Mouse (Mus musculus) hindbrain, embryonic 14.5 days (tissue): Measurements from ENCODE around the gene Usp28. TPM values are rescaled to one million over a fixed set of nuclear protein-coding genes. Genes with fewer than 3 reads are reported as not detected.

Experiments
- ATAC-seq: fragments of 200-750 bp; cut with Nextera tagmentation; 2 replicates; pipeline ENCODE4 v1.8.0; 2017; ENCODE audit warnings: moderate number of reproducible peaks, mild to moderate bottlenecking, moderate TSS enrichment, moderate library complexity; ENCODE audit not compliant: low FRiP score
- DNase-seq: peaks from one replicate; pipeline ENCODE4 v3.0.0-alpha.2; 2015; ENCODE audit warnings: low spot score
- H3K27ac ChIP-seq: fragments of 300-500 bp; sonication (generic); 2 replicates; pipeline ENCODE4 v1.5.1; 2014; ENCODE audit warnings: mild to moderate bottlenecking, moderate library complexity
- H3K27me3 ChIP-seq: fragments of 300-500 bp; sonication (generic); 2 replicates; pipeline ENCODE4 v1.6.1; 2014; ENCODE audit warnings: mild to moderate bottlenecking, low read length, mixed read lengths; ENCODE audit not compliant: control insufficient read depth, insufficient read depth
- H3K36me3 ChIP-seq: fragments of 300-500 bp; sonication (generic); replicated peaks from 2 replicates; pipeline ENCODE4 v1.6.1; 2014; ENCODE audit not compliant: control insufficient read depth, insufficient read depth
- H3K4me1 ChIP-seq: fragments of 300-500 bp; sonication (generic); replicated peaks from 2 replicates; pipeline ENCODE4 v1.6.1; 2014; ENCODE audit warnings: antibody characterized with exemption, low read length, mixed read lengths; ENCODE audit not compliant: control insufficient read depth, insufficient read depth
- H3K4me2 ChIP-seq: fragments of 300-500 bp; sonication (generic); replicated peaks from 2 replicates; pipeline ENCODE4 v1.6.1; 2014; ENCODE audit warnings: mild to moderate bottlenecking, moderate library complexity
- H3K4me3 ChIP-seq: fragments of 300-500 bp; sonication (generic); replicated peaks from 2 replicates; pipeline ENCODE4 v1.5.1; 2014; ENCODE audit warnings: mild to moderate bottlenecking, low read length
- H3K9ac ChIP-seq: fragments of 300-500 bp; sonication (generic); 2 replicates; pipeline ENCODE4 v1.6.1; 2014
- H3K9me3 ChIP-seq: fragments of 300-500 bp; sonication (generic); 2 replicates; pipeline ENCODE4 v1.6.1; 2016; ENCODE audit warnings: low read length; ENCODE audit not compliant: control insufficient read depth
- WGBS: fragments of 180-500 bp; shearing (Covaris S2); extraction: QIAGEN DNeasy Blood & Tissue Kit; methylation state at CpG from one replicate; pipeline ENCODE4 v1.1.7; 2014; 5-methylcytosine and 5-hydroxymethylcytosine counted together
- polyA plus RNA-seq: library from polyadenylated mRNA; unstranded; fragments of >200 nt; fragmentation: Nextera tagmentation; extraction: Ambion mirVana; gene quantifications from 2 replicates; pipeline ENCODE4 v1.2.1, GENCODE M21; 2014

The Usp28 gene
- polyA plus RNA-seq: 31.7 and 36.4 TPM in 2 replicates

- Histone ChIP-seq H3K4me2 (peak within 1 kb of the TSS; percentile 55), H3K4me3 (peak within 1 kb of the TSS; percentile 74), H3K36me3 (no peaks in the 10 kb centered on the region), H3K27ac (peak within 1 kb of the TSS; percentile 90), H3K9ac (peak within 1 kb of the TSS; percentile 67), H3K27me3 (no peaks in the 10 kb centered on the region), H3K4me1 (peaks cover 25% of the 10 kb centered on the region), H3K9me3 (no peaks in the 10 kb centered on the region)
- DNase-seq (peak; percentile 98), ATAC-seq (peak; percentile 95)
- WGBS: under 1% methylated on average over 81 of the region's 94 CpGs
Measured at GRCm38 (mm10) chr9:48984845-48985707, at the start of gene Usp28. Usp28 (plus strand) TSS chr9:48985375.

- ATAC-seq: no peak
- Histone ChIP-seq H3K27ac (no peak overlapping the region), H3K9me3 (no peaks in the 10 kb centered on the region), H3K27me3 (no peaks in the 10 kb centered on the region), H3K4me1 (no peaks in the 10 kb centered on the region), H3K4me3 (no peak overlapping the region), H3K4me2 (no peak overlapping the region), H3K36me3 (no peaks in the 10 kb centered on the region), H3K9ac (no peak overlapping the region)
- no peak for DNase-seq
- WGBS: 57% methylated on average over 1 of the region's 1 CpGs
Measured at GRCm38 (mm10) chr9:48942349-48942748, 42.8 kb upstream of the Usp28 start.

- 88% methylated on average over 4 of the region's 4 CpGs for WGBS
- no peak overlapping the region for H3K27ac ChIP-seq
- no peak for ATAC-seq
- H3K4me3 ChIP-seq: no peak overlapping the region
- H3K9me3 ChIP-seq: no peaks in the 10 kb centered on the region
- H3K9ac ChIP-seq: no peak overlapping the region
- H3K36me3 ChIP-seq: no peaks in the 10 kb centered on the region
- DNase-seq: no peak
- no peaks in the 10 kb centered on the region for H3K4me1 ChIP-seq
- H3K4me2 ChIP-seq: no peak overlapping the region
- H3K27me3 ChIP-seq: no peaks in the 10 kb centered on the region
Measured at GRCm38 (mm10) chr9:48947565-48947964, 37.6 kb upstream of the Usp28 start.

GRCm38 (mm10) chr9:48961314-48961713, 23.9 kb upstream of the Usp28 start:
- ATAC-seq: no peak
- peak overlapping the region; percentile 44 for H3K4me2 ChIP-seq
- no peak overlapping the region for H3K27ac ChIP-seq
- 19% methylated on average over 12 of the region's 12 CpGs for WGBS
- no peaks in the 10 kb centered on the region for H3K36me3 ChIP-seq
- peaks cover 10% of the 10 kb centered on the region; the same call in 1 of the 2 replicates for H3K4me1 ChIP-seq
- DNase-seq: no peak
- no peak overlapping the region for H3K9ac ChIP-seq
- no peaks in the 10 kb centered on the region for H3K27me3 ChIP-seq
- no peaks in the 10 kb centered on the region for H3K9me3 ChIP-seq
- peak overlapping the region; percentile 9; the same call in 1 of the 2 replicates for H3K4me3 ChIP-seq

DNA sequence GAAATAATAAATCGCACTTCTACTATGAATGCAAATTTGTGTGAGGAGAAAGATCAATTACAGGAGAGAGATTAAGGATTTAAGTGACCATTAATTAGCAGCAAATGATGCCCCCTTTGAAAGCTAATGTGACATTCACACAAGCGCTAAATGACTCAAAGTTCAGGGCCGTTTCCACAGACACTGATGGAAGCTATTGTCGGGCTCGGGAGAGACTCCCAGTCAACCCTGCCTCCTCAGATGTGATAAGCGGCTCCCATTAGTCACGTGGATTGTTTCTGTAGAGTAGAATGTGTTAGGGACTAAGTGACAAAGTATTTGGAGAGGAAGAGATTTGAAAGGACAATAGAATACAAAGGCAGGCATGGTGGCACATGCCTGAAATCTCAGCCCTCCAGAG, 23.0 kb upstream of the Usp28 start:
- Histone ChIP-seq H3K9me3 (no peaks in the 10 kb centered on the region), H3K27me3 (no peaks in the 10 kb centered on the region), H3K4me1 (peaks cover 10% of the 10 kb centered on the region; the same call in 1 of the 2 replicates), H3K36me3 (no peaks in the 10 kb centered on the region), H3K9ac (no peak overlapping the region), H3K4me2 (no peak overlapping the region), H3K27ac (no peak overlapping the region), H3K4me3 (no peak overlapping the region)
- WGBS: 25% methylated on average over 7 of the region's 7 CpGs
- DNase-seq: no peak
- ATAC-seq: no peak

GRCm38 (mm10) chr9:48964587-48965040, 20.6 kb upstream of the Usp28 start, which contains the start of gene Htr3b:
Htr3b (minus strand) TSS chr9:48964990.
- Histone ChIP-seq H3K27me3 (no peaks in the 10 kb centered on the region), H3K27ac (no peak within 1 kb of the TSS), H3K4me3 (no peak within 1 kb of the TSS), H3K36me3 (no peaks in the 10 kb centered on the region), H3K9ac (no peak within 1 kb of the TSS), H3K4me1 (peaks cover 10% of the 10 kb centered on the region; the same call in 1 of the 2 replicates), H3K9me3 (no peaks in the 10 kb centered on the region), H3K4me2 (no peak within 1 kb of the TSS)
- ATAC-seq (no peak), DNase-seq (no peak)
- 64% methylated on average over 7 of the region's 7 CpGs for WGBS

- Histone ChIP-seq H3K9ac (no peak overlapping the region), H3K27ac (no peak overlapping the region), H3K36me3 (no peaks in the 10 kb centered on the region), H3K9me3 (no peaks in the 10 kb centered on the region), H3K27me3 (no peaks in the 10 kb centered on the region), H3K4me1 (no peaks in the 10 kb centered on the region), H3K4me2 (no peak overlapping the region), H3K4me3 (no peak overlapping the region)
- DNase-seq: peak; percentile 82
- WGBS: 30% methylated on average over 3 of the region's 3 CpGs
- ATAC-seq: no peak
Measured at GRCm38 (mm10) chr9:48972494-48972893, 12.7 kb upstream of the Usp28 start.

DNA sequence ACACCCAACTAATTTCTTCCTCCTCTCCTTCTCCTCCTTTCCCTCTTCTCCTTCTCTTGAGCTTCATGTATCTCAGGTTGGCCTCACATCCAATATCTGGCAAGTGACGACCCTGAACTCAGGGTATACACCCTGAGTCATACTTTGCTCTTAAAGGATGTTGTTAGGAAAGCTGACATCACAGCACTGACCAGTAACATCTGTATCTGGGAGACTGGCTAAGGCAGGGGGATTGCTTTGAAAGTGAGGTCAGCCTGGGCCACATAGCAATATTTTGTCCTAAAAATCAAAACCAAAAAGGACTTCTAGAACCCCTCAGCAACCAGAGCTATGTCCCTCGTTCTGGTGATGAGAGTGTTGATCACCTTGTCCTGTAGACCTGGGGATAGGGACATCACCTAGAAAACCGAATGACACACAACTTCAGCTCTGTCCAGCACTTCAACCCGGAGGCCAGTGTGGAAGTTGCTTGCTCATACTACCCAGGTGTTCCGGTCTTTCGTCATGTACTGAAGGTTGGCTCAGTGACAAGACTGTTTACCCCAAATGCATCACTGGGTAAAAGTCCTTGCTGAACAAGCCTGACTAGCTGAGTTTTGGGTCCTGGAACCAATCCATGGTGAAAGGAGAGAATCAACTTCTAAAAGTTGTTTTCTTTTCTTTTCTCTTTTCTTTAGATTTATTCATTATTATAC, 8.4 kb upstream of the Usp28 start:
- no peak overlapping the region for H3K27ac ChIP-seq
- no peak overlapping the region for H3K4me3 ChIP-seq
- no peak for ATAC-seq
- H3K9me3 ChIP-seq: no peaks in the 10 kb centered on the region
- H3K36me3 ChIP-seq: no peaks in the 10 kb centered on the region
- WGBS: 84% methylated on average over 6 of the region's 6 CpGs
- H3K9ac ChIP-seq: no peak overlapping the region
- H3K27me3 ChIP-seq: no peaks in the 10 kb centered on the region
- H3K4me2 ChIP-seq: no peak overlapping the region
- no peak for DNase-seq
- H3K4me1 ChIP-seq: no peaks in the 10 kb centered on the region

GRCm38 (mm10) chr9:48980371-48980770, 4.8 kb upstream of the Usp28 start:
- no peak overlapping the region for H3K9ac ChIP-seq
- no peaks in the 10 kb centered on the region for H3K27me3 ChIP-seq
- peaks cover 5% of the 10 kb centered on the region; the same call in 1 of the 2 replicates for H3K4me1 ChIP-seq
- no peak overlapping the region for H3K4me3 ChIP-seq
- ATAC-seq: no peak
- H3K36me3 ChIP-seq: no peaks in the 10 kb centered on the region
- H3K4me2 ChIP-seq: no peak overlapping the region
- no peak for DNase-seq
- no peak overlapping the region for H3K27ac ChIP-seq
- WGBS: 79% methylated on average over 5 of the region's 5 CpGs
- H3K9me3 ChIP-seq: no peaks in the 10 kb centered on the region
